Mouse (Mus musculus) mouse trophoblast stem cell (cell line): ENCODE results near the gene Ppwd1.
"Not testable (repeated sequence)": the region's sequence is repeated elsewhere in the genome, so short reads cannot be mapped to it uniquely, and the experiment has no call there.

Experiments used
- in situ Hi-C, 2 experiments: fragments of 300-500 bp; cut with MseI, MboI; formaldehyde crosslinking; loops; 2 replicates in 1 of 2; 3 replicates in 1 of 2; pipeline ENCODE4 v1.15.1; 2025

The Ppwd1 gene

GRCm38 (mm10) chr13:104228384-104229066, at the start of gene Ppwd1, which contains the start of gene Cenpk:
TSS of gene Ppwd1 (minus strand) at chr13:104228843.
TSS of gene Cenpk (plus strand) at chr13:104228611.
- in situ Hi-C loops, result no loop called here

- in situ Hi-C loops, result no loop called here
These were observed 30.4 kb upstream of the Ppwd1 start for GRCm38 (mm10) chr13:104258997-104259396.

GRCm38 (mm10) chr13:104229181-104229580, 538 bp upstream of the Ppwd1 start:
- in situ Hi-C loops, result no loop called here

GRCm38 (mm10) chr13:104227478-104227877, 1.2 kb downstream of the Ppwd1 start:
- in situ Hi-C loops, result no loop called here

DNA sequence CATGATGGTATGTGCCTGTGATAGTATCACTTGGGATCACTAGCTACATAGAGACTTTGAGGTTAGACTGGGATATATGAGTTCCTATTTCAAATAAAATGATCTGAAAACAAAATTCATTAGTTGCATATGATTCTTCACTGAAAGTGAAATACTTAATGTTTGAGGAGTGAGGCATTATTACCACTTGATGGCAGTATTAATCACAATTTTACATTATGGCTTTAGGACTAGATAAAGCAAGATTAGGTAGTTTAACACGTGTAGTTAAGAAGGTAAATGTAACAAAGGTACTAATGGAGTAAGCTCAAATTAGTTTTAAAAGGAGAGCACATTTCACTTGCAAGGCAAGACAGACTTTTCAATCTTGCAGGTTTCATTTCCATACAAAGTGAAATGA, 24.3 kb downstream of the Ppwd1 start:
- in situ Hi-C loops, result no loop called here

- in situ Hi-C loops, result not testable (repeated sequence)
These were observed 32.8 kb downstream of the Ppwd1 start for GRCm38 (mm10) chr13:104195891-104196290.

- in situ Hi-C loops, result no loop called here
These were observed 41.3 kb downstream of the Ppwd1 start for GRCm38 (mm10) chr13:104187357-104187756.

DNA sequence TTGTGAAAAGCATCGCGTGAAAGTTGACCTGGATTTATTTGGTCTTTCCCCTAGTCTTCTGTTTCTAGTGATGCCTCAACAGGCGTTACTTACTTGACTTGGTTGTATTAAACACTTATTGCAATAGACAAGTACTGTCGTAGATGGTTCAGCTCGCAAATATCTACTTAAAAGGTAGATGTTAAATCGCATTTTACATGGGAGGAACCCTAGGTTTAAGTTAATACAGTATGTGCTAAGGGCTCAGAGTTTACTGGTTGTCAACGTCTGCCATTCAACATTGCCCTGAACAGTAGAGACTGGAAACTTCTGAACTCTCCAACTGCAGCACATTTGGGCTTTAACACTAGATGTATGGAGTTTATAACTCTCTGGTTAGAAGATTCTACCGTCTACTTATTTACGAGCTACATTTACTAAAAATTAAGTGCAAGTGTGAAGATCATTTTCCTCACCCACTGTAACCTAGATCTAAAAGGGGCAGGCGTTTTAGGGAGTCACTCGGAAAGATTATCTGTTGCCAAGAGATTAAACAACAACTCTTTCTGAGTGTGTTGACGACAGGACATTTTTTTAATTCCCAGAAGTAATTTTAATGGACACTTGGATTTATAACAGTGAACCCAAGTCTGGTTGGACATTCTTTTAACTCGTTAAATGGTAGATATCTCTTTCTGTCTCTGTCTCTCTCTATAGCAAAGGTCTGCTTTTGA, 49.3 kb downstream of the Ppwd1 start:
- in situ Hi-C loops, result no loop called here

- in situ Hi-C loops, result no loop called here
These were observed 50.0 kb downstream of the Ppwd1 start, which contains the start of gene Trim23 for GRCm38 (mm10) chr13:104178650-104179121. TSS of gene Trim23 (plus strand) at chr13:104178797.

- in situ Hi-C loops, result no loop called here
These were observed 50.6 kb downstream of the Ppwd1 start, which contains the start of gene Trappc13 for GRCm38 (mm10) chr13:104177796-104178649. TSS of gene Trappc13 (minus strand) at chr13:104178469.

GRCm38 (mm10) chr13:104176874-104177273, 51.8 kb downstream of the Ppwd1 start:
- in situ Hi-C loops, result no loop called here

GRCm38 (mm10) chr13:104172498-104172897, 56.1 kb downstream of the Ppwd1 start:
- in situ Hi-C loops, result no loop called here

GRCm38 (mm10) chr13:104171711-104172110, 56.9 kb downstream of the Ppwd1 start:
- in situ Hi-C loops, result no loop called here

- in situ Hi-C loops, result no loop called here
These were observed 73.0 kb downstream of the Ppwd1 start for GRCm38 (mm10) chr13:104155686-104156085.
